Mouse (Mus musculus): Measurements from ENCODE around the gene Ppp2r5a. TPM values are rescaled to one million over a fixed set of nuclear protein-coding genes. Genes with fewer than 3 reads are reported as not detected.

Ppp2r5a gene
- polyA plus RNA-seq, 1 experiment, result 60.4 TPM

GRCm38 (mm10) chr1:191406516-191406915, 3.4 kb upstream of the Ppp2r5a start:
- no peaks in the 10 kb centered on the region for H3K4me1 ChIP-seq (ENCODE audit: control insufficient read depth, insufficient read depth, low read length)
- no peak overlapping the region for H3K4me3 ChIP-seq (ENCODE audit: insufficient read depth, low read length)
- no peak overlapping the region for H3K27ac ChIP-seq (ENCODE audit: insufficient read depth, low read length)
- no peak for TF ChIP-seq CTCF (IDR thresholded peaks at IDR 0.05; ENCODE audit: borderline replicate concordance, insufficient read depth, low read length)
- no peak for TF ChIP-seq POLR2A (IDR thresholded peaks at IDR 0.05; ENCODE audit: low read depth, low read length)

- no peaks in the 10 kb centered on the region for H3K4me1 ChIP-seq (ENCODE audit: control insufficient read depth, insufficient read depth, low read length)
- TF ChIP-seq CTCF (IDR thresholded peaks at IDR 0.05; ENCODE audit: borderline replicate concordance, insufficient read depth, low read length), result no peak
- no peak for TF ChIP-seq POLR2A (IDR thresholded peaks at IDR 0.05; ENCODE audit: low read depth, low read length)
- H3K27ac ChIP-seq (ENCODE audit: insufficient read depth, low read length), result no peak overlapping the region
These were observed 1.8 kb upstream of the Ppp2r5a start for GRCm38 (mm10) chr1:191404721-191405329.

GRCm38 (mm10) chr1:191404301-191404700, 1.2 kb upstream of the Ppp2r5a start:
- Histone ChIP-seq H3K4me3 (ENCODE audit: insufficient read depth, low read length) (no peak overlapping the region), H3K27ac (ENCODE audit: insufficient read depth, low read length) (no peak overlapping the region), H3K4me1 (ENCODE audit: control insufficient read depth, insufficient read depth, low read length) (no peaks in the 10 kb centered on the region)
- TF ChIP-seq POLR2A (IDR thresholded peaks at IDR 0.05; ENCODE audit: low read depth, low read length) (no peak), CTCF (IDR thresholded peaks at IDR 0.05; ENCODE audit: borderline replicate concordance, insufficient read depth, low read length) (no peak)

More at GRCm38 (mm10) chr1:191404721-191405329, 1.8 kb upstream of the Ppp2r5a start:
- H3K4me3 ChIP-seq (ENCODE audit: insufficient read depth, low read length), result no peak overlapping the region

GRCm38 (mm10) chr1:191402506-191402905, 566 bp downstream of the Ppp2r5a start:
- no peak for TF ChIP-seq CTCF (IDR thresholded peaks at IDR 0.05; ENCODE audit: borderline replicate concordance, insufficient read depth, low read length)
- TF ChIP-seq POLR2A (IDR thresholded peaks at IDR 0.05; ENCODE audit: low read depth, low read length), result no peak
- no peak overlapping the region for H3K27ac ChIP-seq (ENCODE audit: insufficient read depth, low read length)
- H3K4me1 ChIP-seq (ENCODE audit: control insufficient read depth, insufficient read depth, low read length), result no peaks in the 10 kb centered on the region
- H3K4me3 ChIP-seq (ENCODE audit: insufficient read depth, low read length), result no peak overlapping the region

GRCm38 (mm10) chr1:191396897-191397849, 5.9 kb downstream of the Ppp2r5a start:
- Histone ChIP-seq H3K4me1 (ENCODE audit: control insufficient read depth, insufficient read depth, low read length) (no peaks in the 10 kb centered on the region), H3K4me3 (ENCODE audit: insufficient read depth, low read length) (peak overlapping the region; percentile 64), H3K27ac (ENCODE audit: insufficient read depth, low read length) (peak overlapping the region; percentile 90)
- TF ChIP-seq CTCF (IDR thresholded peaks at IDR 0.05; ENCODE audit: borderline replicate concordance, insufficient read depth, low read length) (no peak), POLR2A (IDR thresholded peaks at IDR 0.05; ENCODE audit: low read depth, low read length) (peak; percentile 86)

GRCm38 (mm10) chr1:191396446-191396845, 6.6 kb downstream of the Ppp2r5a start:
- Histone ChIP-seq H3K4me3 (ENCODE audit: insufficient read depth, low read length) (peak overlapping the region; percentile 98), H3K27ac (ENCODE audit: insufficient read depth, low read length) (peak overlapping the region; percentile 90), H3K4me1 (ENCODE audit: control insufficient read depth, insufficient read depth, low read length) (peaks cover 3% of the 10 kb centered on the region; the same call in 1 of the 2 replicates)
- TF ChIP-seq CTCF (IDR thresholded peaks at IDR 0.05; ENCODE audit: borderline replicate concordance, insufficient read depth, low read length), result no peak
- no peak for TF ChIP-seq POLR2A (IDR thresholded peaks at IDR 0.05; ENCODE audit: low read depth, low read length)

- peak overlapping the region; percentile 98 for H3K4me3 ChIP-seq (ENCODE audit: insufficient read depth, low read length)
- no peak for TF ChIP-seq CTCF (IDR thresholded peaks at IDR 0.05; ENCODE audit: borderline replicate concordance, insufficient read depth, low read length)
- no peak for TF ChIP-seq POLR2A (IDR thresholded peaks at IDR 0.05; ENCODE audit: low read depth, low read length)
- no peak overlapping the region for H3K27ac ChIP-seq (ENCODE audit: insufficient read depth, low read length)
- H3K4me1 ChIP-seq (ENCODE audit: control insufficient read depth, insufficient read depth, low read length), result peaks cover 4% of the 10 kb centered on the region
These were observed 7.1 kb downstream of the Ppp2r5a start for GRCm38 (mm10) chr1:191395871-191396433.

- no peak overlapping the region for H3K27ac ChIP-seq (ENCODE audit: insufficient read depth, low read length)
- peak overlapping the region; percentile 98 for H3K4me3 ChIP-seq (ENCODE audit: insufficient read depth, low read length)
- TF ChIP-seq POLR2A (IDR thresholded peaks at IDR 0.05; ENCODE audit: low read depth, low read length), result no peak
- TF ChIP-seq CTCF (IDR thresholded peaks at IDR 0.05; ENCODE audit: borderline replicate concordance, insufficient read depth, low read length), result no peak
- H3K4me1 ChIP-seq (ENCODE audit: control insufficient read depth, insufficient read depth, low read length), result peaks cover 4% of the 10 kb centered on the region
These were observed 7.9 kb downstream of the Ppp2r5a start for GRCm38 (mm10) chr1:191395200-191395599.

- Histone ChIP-seq H3K4me1 (ENCODE audit: control insufficient read depth, insufficient read depth, low read length) (peaks cover 4% of the 10 kb centered on the region), H3K4me3 (ENCODE audit: insufficient read depth, low read length) (no peak overlapping the region), H3K27ac (ENCODE audit: insufficient read depth, low read length) (no peak overlapping the region)
- no peak for TF ChIP-seq CTCF (IDR thresholded peaks at IDR 0.05; ENCODE audit: borderline replicate concordance, insufficient read depth, low read length)
- no peak for TF ChIP-seq POLR2A (IDR thresholded peaks at IDR 0.05; ENCODE audit: low read depth, low read length)
These were observed 8.9 kb downstream of the Ppp2r5a start for GRCm38 (mm10) chr1:191394126-191394525.
